In genomic region chr11:40713858-40714257, GRCm38 (mm10) we compare ENCODE assay signal across 16 mouse cellular contexts. TPM values are rescaled to one million over a fixed set of nuclear protein-coding genes. Genes with fewer than 3 reads are reported as not detected.
DNase-seq lines count a peak whose midpoint lies in the region; ATAC-seq lines count a peak whose summit lies in the region.
"Had no signal": no experiment of that assay in that cellular context is flagged by ENCODE, and none has a peak within 500 bp of the region (broad histone marks: within the 10 kb centered on the region; RNA-seq: fewer than 3 reads in every experiment).

No protein-coding gene starts in this region.

- DNase-seq in heart, adult 8-10 months (ENCODE audit: low spot score) = peak; percentile 6
- no peak for DNase-seq in heart, adult 11 months
- DNase-seq in midbrain, embryonic 11.5 days (ENCODE audit: low spot score, missing footprints) = peak; percentile 12
- no peak for DNase-seq in midbrain, embryonic 10.5 days (ENCODE audit: low spot score)
- DNase-seq in adrenal gland, postnatal 10 days = peak; percentile 57
- peak; percentile 40 for DNase-seq in kidney, postnatal 14 days
- DNase-seq in liver, embryonic 11.5 days (ENCODE audit: low spot score) = no peak
- DNase-seq: cerebellum, adult 9-11 months; gastrocnemius, postnatal 10 days; layer of hippocampus, postnatal 36 days; retina, postnatal 1 day had no signal

- H3K4me3 ChIP-seq in midbrain, embryonic 11.5 days (ENCODE audit: low read depth, low read length) = no peak overlapping the region
- H3K4me3 ChIP-seq in midbrain, embryonic 10.5 days = no peak overlapping the region
- no peak overlapping the region for H3K4me3 ChIP-seq in forebrain, embryonic 15.5 days
- H3K4me3 ChIP-seq in liver, embryonic 11.5 days (ENCODE audit: low read depth, low read length) = no peak overlapping the region
- H3K4me3 ChIP-seq: forebrain, embryonic 12.5 days; limb, embryonic 12.5 days; myocyte had no signal

- WGBS in midbrain, embryonic 11.5 days = 91% methylated on average over 8 of the region's 8 CpGs
- WGBS in midbrain, embryonic 10.5 days = 95% methylated on average over 8 of the region's 8 CpGs
- WGBS in forebrain, embryonic 15.5 days = 71% methylated on average over 8 of the region's 8 CpGs
- 92% methylated on average over 8 of the region's 8 CpGs for WGBS in liver, embryonic 11.5 days

- no peaks in the 10 kb centered on the region for H3K27me3 ChIP-seq in midbrain, embryonic 11.5 days (ENCODE audit: control insufficient read depth, insufficient read depth, low read length)
- no peaks in the 10 kb centered on the region for H3K27me3 ChIP-seq in midbrain, embryonic 10.5 days (ENCODE audit: low read depth, poor library complexity, severe bottlenecking)
- H3K27me3 ChIP-seq in forebrain, embryonic 15.5 days = no peaks in the 10 kb centered on the region
- no peaks in the 10 kb centered on the region for H3K27me3 ChIP-seq in liver, embryonic 11.5 days (replicated peaks; ENCODE audit: control insufficient read depth, insufficient read depth, low read length)
- H3K27me3 ChIP-seq: forebrain, embryonic 12.5 days; limb, embryonic 12.5 days had no signal

- no peak for ATAC-seq in midbrain, embryonic 11.5 days (ENCODE audit: low FRiP score)
- no peak for ATAC-seq in forebrain, embryonic 15.5 days (replicated peaks)
- no peak for ATAC-seq in liver, embryonic 11.5 days (replicated peaks; ENCODE audit: low FRiP score)
- ATAC-seq: intestine, postnatal 0 days had no signal

- no peak overlapping the region for H3K4me2 ChIP-seq in midbrain, embryonic 11.5 days
- no peak overlapping the region for H3K4me2 ChIP-seq in forebrain, embryonic 15.5 days (replicated peaks)
- no peak overlapping the region for H3K4me2 ChIP-seq in liver, embryonic 11.5 days
- H3K4me2 ChIP-seq: forebrain, embryonic 12.5 days; limb, embryonic 12.5 days had no signal

- peaks cover 30% of the 10 kb centered on the region for H3K36me3 ChIP-seq in midbrain, embryonic 11.5 days (ENCODE audit: control insufficient read depth, insufficient read depth, low read length)
- peaks cover 100% of the 10 kb centered on the region for H3K36me3 ChIP-seq in midbrain, embryonic 10.5 days
- H3K36me3 ChIP-seq in forebrain, embryonic 15.5 days = peaks cover 35% of the 10 kb centered on the region
- peaks cover 76% of the 10 kb centered on the region for H3K36me3 ChIP-seq in liver, embryonic 11.5 days (ENCODE audit: control insufficient read depth, insufficient read depth, low read length)

- H3K9me3 ChIP-seq in midbrain, embryonic 11.5 days (ENCODE audit: control insufficient read depth, low read length) = no peaks in the 10 kb centered on the region
- no peaks in the 10 kb centered on the region for H3K9me3 ChIP-seq in midbrain, embryonic 10.5 days (replicated peaks)
- no peaks in the 10 kb centered on the region for H3K9me3 ChIP-seq in forebrain, embryonic 15.5 days
- no peaks in the 10 kb centered on the region for H3K9me3 ChIP-seq in liver, embryonic 11.5 days (ENCODE audit: control insufficient read depth, low read length)
- H3K9me3 ChIP-seq: forebrain, embryonic 12.5 days; limb, embryonic 12.5 days had no signal

- H3K9ac ChIP-seq in midbrain, embryonic 11.5 days (ENCODE audit: low read length) = no peak overlapping the region
- H3K9ac ChIP-seq in forebrain, embryonic 15.5 days (replicated peaks) = no peak overlapping the region
- no peak overlapping the region for H3K9ac ChIP-seq in liver, embryonic 11.5 days (ENCODE audit: low read depth, low read length)
- H3K9ac ChIP-seq: forebrain, embryonic 12.5 days; limb, embryonic 12.5 days had no signal

- no peak overlapping the region for H3K27ac ChIP-seq in midbrain, embryonic 11.5 days (ENCODE audit: low read depth, low read length)
- no peak overlapping the region for H3K27ac ChIP-seq in midbrain, embryonic 10.5 days (replicated peaks)
- H3K27ac ChIP-seq in forebrain, embryonic 15.5 days (replicated peaks) = no peak overlapping the region
- no peak overlapping the region for H3K27ac ChIP-seq in liver, embryonic 11.5 days (ENCODE audit: low read depth, low read length)
- H3K27ac ChIP-seq: forebrain, embryonic 12.5 days; limb, embryonic 12.5 days had no signal

- no peaks in the 10 kb centered on the region for H3K4me1 ChIP-seq in midbrain, embryonic 11.5 days (ENCODE audit: control insufficient read depth, insufficient read depth, low read length)
- H3K4me1 ChIP-seq in midbrain, embryonic 10.5 days = no peaks in the 10 kb centered on the region
- H3K4me1 ChIP-seq in forebrain, embryonic 15.5 days = no peaks in the 10 kb centered on the region
- no peaks in the 10 kb centered on the region for H3K4me1 ChIP-seq in liver, embryonic 11.5 days (replicated peaks; ENCODE audit: control insufficient read depth, insufficient read depth, low read length)
- H3K4me1 ChIP-seq: forebrain, embryonic 12.5 days; limb, embryonic 12.5 days had no signal

RNA-seq across cellular contexts. Expression of gene Mat2b, which starts 18.9 kb away (rescaled TPM):
- 100 to 1,000 TPM in 2 of 4 experiments, 10 to 100 TPM in 2; 92.5 to 111 (median 98.4) TPM for total RNA-seq in heart, adult 8-10 months (2022)
- polyA plus RNA-seq in midbrain, embryonic 11.5 days (2014; fragmentation: Nextera tagmentation; extraction: Ambion mirVana) = 107 and 111 TPM in 2 replicates
- polyA plus RNA-seq in midbrain, embryonic 10.5 days (2016; fragmentation: Nextera tagmentation; extraction: Ambion mirVana) = 100 and 103 TPM in 2 replicates
- total RNA-seq in adrenal gland, postnatal 10 days (2021) = 100 to 1,000 TPM in 1 of 2 experiments, 10 to 100 TPM in 1; 88.9 to 116 TPM
- polyA plus RNA-seq in forebrain, embryonic 15.5 days (2015; fragmentation: Nextera tagmentation; extraction: Ambion mirVana) = 76.6 and 78.8 TPM in 2 replicates
- 94.2 and 105 TPM in 2 replicates for polyA plus RNA-seq in liver, embryonic 11.5 days (2014; fragmentation: Nextera tagmentation; extraction: Ambion mirVana)

RNA-seq across cellular contexts. Expression of gene Hmmr, which starts 19.4 kb away (rescaled TPM):
- total RNA-seq in heart, adult 8-10 months (2022) = under 1 TPM in 3 of 4 experiments, not detected in 1; 0.09 to 0.25 (median 0.20) TPM
- 66.1 and 67.2 TPM in 2 replicates for polyA plus RNA-seq in midbrain, embryonic 11.5 days (2014; fragmentation: Nextera tagmentation; extraction: Ambion mirVana)
- polyA plus RNA-seq in midbrain, embryonic 10.5 days (2016; fragmentation: Nextera tagmentation; extraction: Ambion mirVana) = 58.8 and 62.9 TPM in 2 replicates
- 1 to 10 TPM; 7.5 to 9.1 TPM for total RNA-seq in adrenal gland, postnatal 10 days (2021)
- 18.2 and 21.0 TPM in 2 replicates for polyA plus RNA-seq in forebrain, embryonic 15.5 days (2015; fragmentation: Nextera tagmentation; extraction: Ambion mirVana)
- polyA plus RNA-seq in liver, embryonic 11.5 days (2014; fragmentation: Nextera tagmentation; extraction: Ambion mirVana) = 92.0 and 96.9 TPM in 2 replicates

RNA-seq across cellular contexts. Expression of gene Nudcd2, which starts 19.6 kb away (rescaled TPM):
- total RNA-seq in heart, adult 8-10 months (2022) = 10 to 100 TPM; 13.1 to 19.0 (median 15.7) TPM
- 196 and 215 TPM in 2 replicates for polyA plus RNA-seq in midbrain, embryonic 11.5 days (2014; fragmentation: Nextera tagmentation; extraction: Ambion mirVana)
- 194 and 216 TPM in 2 replicates for polyA plus RNA-seq in midbrain, embryonic 10.5 days (2016; fragmentation: Nextera tagmentation; extraction: Ambion mirVana)
- 10 to 100 TPM; 31.6 to 34.6 TPM for total RNA-seq in adrenal gland, postnatal 10 days (2021)
- 78.7 and 80.2 TPM in 2 replicates for polyA plus RNA-seq in forebrain, embryonic 15.5 days (2015; fragmentation: Nextera tagmentation; extraction: Ambion mirVana)
- polyA plus RNA-seq in liver, embryonic 11.5 days (2014; fragmentation: Nextera tagmentation; extraction: Ambion mirVana) = 191 and 202 TPM in 2 replicates

RNA-seq across cellular contexts. Expression of gene Ccng1, which starts 41.3 kb away (rescaled TPM):
- 100 to 1,000 TPM; 477 to 593 (median 535) TPM for total RNA-seq in heart, adult 8-10 months (2022)
- polyA plus RNA-seq in midbrain, embryonic 11.5 days (2014; fragmentation: Nextera tagmentation; extraction: Ambion mirVana) = 47.9 and 61.1 TPM in 2 replicates
- 38.5 and 40.0 TPM in 2 replicates for polyA plus RNA-seq in midbrain, embryonic 10.5 days (2016; fragmentation: Nextera tagmentation; extraction: Ambion mirVana)
- 10 to 100 TPM; 71.1 to 96.0 TPM for total RNA-seq in adrenal gland, postnatal 10 days (2021)
- 28.8 and 30.5 TPM in 2 replicates for polyA plus RNA-seq in forebrain, embryonic 15.5 days (2015; fragmentation: Nextera tagmentation; extraction: Ambion mirVana)
- polyA plus RNA-seq in liver, embryonic 11.5 days (2014; fragmentation: Nextera tagmentation; extraction: Ambion mirVana) = 50.2 and 60.6 TPM in 2 replicates

Comparison
In these comparisons a context has a peak if more than half of its experiments do, and no peak if none do; other contexts are left out.
1. DNase-seq: peak in heart, adult 8-10 months (single experiment), midbrain, embryonic 11.5 days (single experiment), adrenal gland, postnatal 10 days (single experiment) and kidney, postnatal 14 days (single experiment); none in heart, adult 11 months (single experiment), midbrain, embryonic 10.5 days (single experiment) and liver, embryonic 11.5 days (single experiment).